Mouse (Mus musculus): ENCODE measurements around the gene Nbeal2.
A peak's percentile ranks its signal among the peaks of the same experiment; 100 is the strongest.

Gene Nbeal2

GRCm38 (mm10) chr9:110676492-110676911 lies 22.5 kb upstream of the Nbeal2 start:
- no peak for DNase-seq (ENCODE audit: low read depth, low spot score)

- peak; percentile 67 for DNase-seq (ENCODE audit: low read depth, low spot score)
These were observed 19.3 kb upstream of the Nbeal2 start for GRCm38 (mm10) chr9:110673107-110673752.

GRCm38 (mm10) chr9:110672462-110673106 lies 18.6 kb upstream of the Nbeal2 start:
- peak; percentile 59 for DNase-seq (ENCODE audit: low read depth, low spot score)

GRCm38 (mm10) chr9:110669785-110670184 lies 15.8 kb upstream of the Nbeal2 start:
- no peak for DNase-seq (ENCODE audit: low read depth, low spot score)

- no peak for DNase-seq (ENCODE audit: low read depth, low spot score)
These were observed 14.8 kb upstream of the Nbeal2 start for GRCm38 (mm10) chr9:110668601-110669293.

- DNase-seq (ENCODE audit: low read depth, low spot score): no peak
These were observed 13.4 kb upstream of the Nbeal2 start for GRCm38 (mm10) chr9:110667219-110667836.

GRCm38 (mm10) chr9:110666374-110666773 lies 12.4 kb upstream of the Nbeal2 start:
- DNase-seq (ENCODE audit: low read depth, low spot score): peak; percentile 53

- peak; percentile 35 for DNase-seq (ENCODE audit: low read depth, low spot score)
These were observed 12.0 kb upstream of the Nbeal2 start for GRCm38 (mm10) chr9:110665912-110666311.

- no peak for DNase-seq (ENCODE audit: low read depth, low spot score)
These were observed 8.9 kb upstream of the Nbeal2 start for GRCm38 (mm10) chr9:110662844-110663243.

- no peak for DNase-seq (ENCODE audit: low read depth, low spot score)
These were observed 7.1 kb upstream of the Nbeal2 start for GRCm38 (mm10) chr9:110660856-110661612.

GRCm38 (mm10) chr9:110660208-110660607 lies 6.2 kb upstream of the Nbeal2 start:
- DNase-seq (ENCODE audit: low read depth, low spot score): peak; percentile 34

GRCm38 (mm10) chr9:110659521-110659920 lies 5.6 kb upstream of the Nbeal2 start:
- no peak for DNase-seq (ENCODE audit: low read depth, low spot score)

- DNase-seq (ENCODE audit: low read depth, low spot score): no peak
These were observed 3.6 kb upstream of the Nbeal2 start for GRCm38 (mm10) chr9:110657474-110658078.

- DNase-seq (ENCODE audit: low read depth, low spot score): peak; percentile 100
These were observed 2.6 kb upstream of the Nbeal2 start, which contains the start of gene Ccdc12 for GRCm38 (mm10) chr9:110656249-110657221. Ccdc12 (plus strand) TSS chr9:110656503.

GRCm38 (mm10) chr9:110655651-110656007 lies 1.7 kb upstream of the Nbeal2 start:
- DNase-seq (ENCODE audit: low read depth, low spot score): no peak

GRCm38 (mm10) chr9:110654726-110655650 lies 1.0 kb upstream of the Nbeal2 start:
- no peak for DNase-seq (ENCODE audit: low read depth, low spot score)

GRCm38 (mm10) chr9:110652963-110653654 lies 852 bp downstream of the Nbeal2 start:
- DNase-seq (ENCODE audit: low read depth, low spot score): no peak

All from R1 (cell line).